Mouse (Mus musculus) thymus, postnatal 10 days (tissue): Measurements from ENCODE around the gene Tnfsf13.

Experiments used
- DNase-seq, 2 experiments: peaks; one replicate each; pipeline ENCODE4 v3.0.0; 2021; ENCODE audit warnings: low spot score in 2 of 2

The Tnfsf13 gene

DNA sequence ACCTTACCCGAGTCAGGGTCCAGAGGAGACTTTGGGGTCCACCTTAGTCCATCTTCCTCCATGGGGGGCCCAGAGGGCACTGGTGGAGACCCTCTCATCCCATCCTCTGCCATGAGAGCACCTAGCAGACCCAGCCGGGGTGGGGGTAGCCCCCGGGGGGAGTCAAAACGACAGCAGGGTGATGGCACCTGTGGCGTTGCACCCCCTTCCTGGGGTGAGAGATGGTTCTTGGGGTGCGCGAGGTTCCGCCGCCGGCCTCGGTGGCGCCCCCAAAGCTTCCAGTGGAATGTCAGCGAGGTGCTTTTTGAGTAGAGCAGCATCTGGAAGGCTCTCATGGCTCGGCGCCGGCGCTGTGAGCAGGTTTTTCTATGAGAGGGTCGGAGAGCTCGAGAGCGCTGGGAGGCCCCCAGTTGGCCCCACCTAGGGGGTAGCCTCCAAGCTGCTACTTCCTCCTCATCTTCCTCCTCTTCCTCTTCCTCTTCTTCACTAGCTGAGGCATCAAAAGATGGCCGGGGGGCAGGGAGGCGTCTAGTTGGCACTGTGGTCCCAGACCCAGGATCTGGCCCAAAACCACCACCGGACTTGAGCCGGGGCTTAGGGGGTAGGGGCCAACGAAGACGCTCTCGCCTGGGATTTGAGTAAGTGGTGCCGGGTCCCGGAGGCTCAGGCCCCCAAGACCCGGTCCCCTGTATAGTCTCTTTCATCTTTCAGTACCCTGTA lies 5.3 kb downstream of the Tnfsf13 start:
- no peak for DNase-seq

DNA sequence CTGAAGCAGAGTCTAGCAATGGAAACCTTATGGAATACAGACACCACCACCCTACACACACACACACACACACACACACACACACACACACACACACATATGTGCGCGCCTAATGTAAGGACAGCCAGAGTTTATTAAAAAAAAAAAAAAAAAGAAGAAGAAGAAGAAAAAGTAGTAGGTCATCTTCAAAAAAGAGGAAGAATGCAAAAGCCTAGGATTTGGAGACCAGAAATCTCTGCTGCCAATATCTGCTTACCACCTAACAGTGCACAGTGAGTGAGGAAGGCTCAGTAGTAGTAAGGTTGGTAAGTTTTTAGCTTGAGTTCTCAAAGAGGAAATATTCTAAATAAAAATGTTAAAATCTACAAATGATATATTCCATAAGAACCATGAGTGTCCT lies 6.4 kb downstream of the Tnfsf13 start:
- DNase-seq: no peak

DNA sequence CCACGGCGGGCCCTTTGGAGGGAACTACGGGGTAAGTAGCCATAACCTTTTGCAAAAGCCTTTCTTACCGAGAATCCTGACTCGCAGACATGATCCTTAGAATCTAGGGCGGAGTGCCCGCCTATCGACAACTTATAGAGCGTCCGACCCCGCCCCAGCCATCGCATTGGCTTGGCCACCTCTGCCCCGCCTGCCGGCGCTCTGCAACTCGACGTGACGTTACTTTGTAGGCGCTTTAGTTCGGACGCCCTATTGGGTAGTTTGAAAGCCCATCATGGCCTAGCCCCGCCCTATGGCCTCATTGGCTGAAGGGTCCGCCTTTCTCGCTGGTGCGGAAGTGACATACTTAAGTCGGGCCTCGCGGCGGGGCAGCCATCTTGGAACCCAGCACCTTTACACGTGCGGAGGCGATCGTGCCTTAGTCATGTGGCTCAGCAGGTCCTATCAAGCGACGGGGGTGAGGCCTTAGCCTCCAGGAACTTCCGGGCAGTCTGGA lies 13.3 kb downstream of the Tnfsf13 start, which contains the start of gene Eif4a1:
Gene Eif4a1 (minus strand): TSS at position 213 of the 496 bp plus-strand sequence.
- peak; percentile 98 to 100 for DNase-seq

DNA sequence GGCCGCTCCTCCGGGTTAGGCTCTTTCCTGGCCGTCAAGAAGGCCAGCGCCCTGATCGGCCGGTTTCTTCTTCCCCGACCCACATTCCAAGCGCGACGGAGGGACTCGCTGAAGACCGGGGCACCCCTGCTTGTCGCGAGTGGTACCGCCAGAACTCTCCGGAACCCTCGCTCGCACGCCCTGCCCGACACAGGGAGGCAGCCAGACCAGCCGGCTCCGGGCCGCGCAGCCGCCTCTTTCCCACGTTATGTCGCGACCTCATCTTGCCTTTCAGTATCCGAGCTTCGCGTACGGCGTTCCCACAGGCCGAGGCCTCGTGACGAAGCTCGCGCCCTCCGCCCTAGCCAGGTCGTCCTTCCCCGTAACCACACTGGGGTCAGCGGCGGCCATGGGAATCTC lies 13.9 kb downstream of the Tnfsf13 start:
- DNase-seq: no peak

DNA sequence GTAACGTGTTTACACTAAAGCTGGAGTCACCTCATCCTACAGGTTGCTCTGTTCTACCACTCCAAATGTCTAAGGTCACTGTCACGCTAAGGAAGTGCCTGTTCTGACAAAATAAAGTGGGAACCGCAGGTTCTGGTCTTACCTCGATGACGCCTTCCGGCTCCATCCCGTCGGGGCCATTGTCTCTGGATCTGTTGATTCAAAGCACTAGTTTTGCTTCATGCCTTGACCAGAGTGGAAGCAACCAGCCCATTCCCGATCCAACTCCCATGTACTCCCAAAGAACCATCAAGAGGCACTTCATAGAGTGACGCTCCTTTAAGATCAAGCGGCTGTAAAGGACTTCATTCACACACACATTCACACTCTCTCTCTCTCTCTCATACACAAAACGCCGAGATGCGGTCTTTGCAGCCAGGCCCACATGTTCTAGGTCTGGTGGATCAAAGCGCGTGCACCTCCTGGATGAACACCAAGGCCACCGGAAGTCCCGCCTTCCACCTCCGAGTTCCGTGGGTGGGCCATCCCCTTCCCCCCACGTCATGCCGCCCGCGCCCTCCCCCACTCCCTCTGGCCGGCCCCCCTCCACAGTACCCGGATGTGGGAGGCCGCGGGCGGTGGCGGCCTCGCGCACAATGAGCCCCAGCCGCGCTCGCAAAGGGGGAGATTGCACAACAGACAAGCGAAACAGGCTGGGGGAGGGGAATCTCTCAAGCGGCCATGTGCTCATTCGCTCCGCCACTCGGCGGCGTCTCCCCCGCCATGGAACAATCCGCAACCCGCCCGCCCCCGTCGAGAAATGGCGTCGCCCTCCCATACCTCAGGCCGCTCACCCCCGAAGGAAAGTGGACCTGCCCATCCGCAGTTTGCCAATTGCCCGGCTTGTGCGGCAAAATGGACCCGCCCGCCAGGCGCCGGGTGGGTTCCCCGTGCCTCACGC lies 14.5 kb downstream of the Tnfsf13 start:
- peak; percentile 95 to 99 for DNase-seq

DNA sequence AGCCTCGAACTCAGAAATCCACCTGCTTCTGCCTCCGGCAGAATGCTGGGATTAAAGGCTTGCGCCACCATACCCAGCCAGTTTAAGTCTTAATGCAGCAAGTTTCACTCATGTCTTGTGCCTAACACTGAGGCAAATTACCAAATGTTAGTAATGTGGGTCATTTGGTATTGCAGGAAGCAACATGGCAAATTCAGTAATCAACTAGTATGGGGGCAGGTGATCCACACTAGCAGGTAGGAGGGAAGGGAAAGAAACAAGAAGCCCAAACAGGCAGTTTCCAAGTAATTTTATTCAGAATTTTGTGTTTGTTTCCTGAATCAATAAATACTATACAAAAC lies 18.9 kb downstream of the Tnfsf13 start:
- no peak for DNase-seq

DNA sequence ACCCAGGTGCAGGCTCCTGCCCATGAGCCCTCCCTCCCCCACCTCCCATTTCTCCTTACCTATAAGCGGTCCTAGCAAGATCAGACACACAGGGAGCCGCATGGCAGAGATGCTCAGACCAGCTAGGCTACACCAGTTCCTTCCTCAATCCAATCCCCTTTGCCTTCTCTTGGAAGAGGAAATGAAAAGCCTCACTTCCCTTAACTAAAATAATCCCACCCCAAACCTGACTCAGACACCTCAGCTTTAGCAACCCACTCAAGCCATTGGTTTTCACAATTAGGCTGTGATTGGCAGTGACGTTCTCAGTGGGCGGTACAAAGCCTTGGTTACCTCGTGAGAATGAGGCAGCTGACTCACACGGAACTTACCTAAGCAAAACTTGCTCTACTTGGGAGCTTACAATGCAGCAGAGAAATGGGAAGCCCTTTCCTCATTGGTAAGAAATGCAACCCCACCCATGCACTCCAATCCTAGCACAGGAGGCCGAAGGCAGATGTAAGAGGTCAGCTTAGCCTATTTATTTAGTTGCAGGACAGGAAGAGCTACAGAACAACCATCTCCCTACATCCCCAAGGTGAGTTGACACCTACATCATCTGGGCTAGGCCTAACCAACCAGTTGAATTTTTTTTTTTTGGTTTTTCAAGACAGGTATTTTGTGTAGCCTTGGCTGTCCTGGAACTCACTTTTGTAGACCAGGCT lies 19.5 kb downstream of the Tnfsf13 start, which contains the start of gene Cd68:
Gene Cd68 (minus strand): TSS at position 193 of the 704 bp plus-strand sequence.
- no peak for DNase-seq

DNA sequence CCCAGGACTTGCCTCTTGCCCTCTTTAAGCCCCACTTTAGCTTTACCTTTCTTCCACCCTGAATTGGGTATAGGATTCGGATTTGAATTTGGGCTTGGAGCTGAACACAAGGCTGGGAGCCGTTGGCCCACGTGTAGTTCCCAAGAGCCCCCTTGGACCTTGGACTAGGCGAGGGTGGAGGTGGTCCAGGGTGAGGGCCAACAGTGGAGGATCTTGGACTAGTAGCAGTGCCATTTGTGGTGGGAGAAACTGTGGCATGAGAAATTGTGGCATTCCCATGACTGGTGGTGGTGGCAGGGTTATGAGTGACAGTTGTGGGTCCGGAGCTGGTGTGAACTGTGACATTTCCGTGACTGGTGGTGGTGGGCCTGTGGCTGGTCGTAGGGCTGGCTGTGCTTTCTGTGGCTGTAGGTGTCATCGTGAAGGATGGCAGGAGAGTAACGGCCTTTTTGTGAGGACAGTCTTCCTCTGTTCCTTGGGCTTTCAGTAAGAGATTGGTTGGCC lies 20.1 kb downstream of the Tnfsf13 start:
- no peak for DNase-seq

DNA sequence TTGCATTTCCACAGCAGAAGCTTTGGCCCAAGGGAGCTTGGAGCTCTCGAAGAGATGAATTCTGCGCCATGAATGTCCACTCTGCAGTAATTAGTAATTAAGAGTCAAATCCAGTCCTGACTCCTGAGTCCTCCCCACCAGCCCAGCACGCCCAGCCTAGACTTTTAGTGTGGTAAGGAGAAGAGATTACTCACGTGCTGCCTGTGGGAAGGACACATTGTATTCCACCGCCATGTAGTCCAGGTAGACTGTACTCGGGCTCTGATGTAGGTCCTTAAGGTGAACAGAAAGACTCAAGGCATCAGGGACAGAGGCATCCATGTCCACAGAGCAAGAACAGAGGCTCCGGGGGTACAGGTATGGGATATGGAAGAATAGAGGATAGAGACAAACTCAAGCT lies 20.7 kb downstream of the Tnfsf13 start:
- DNase-seq: no peak

DNA sequence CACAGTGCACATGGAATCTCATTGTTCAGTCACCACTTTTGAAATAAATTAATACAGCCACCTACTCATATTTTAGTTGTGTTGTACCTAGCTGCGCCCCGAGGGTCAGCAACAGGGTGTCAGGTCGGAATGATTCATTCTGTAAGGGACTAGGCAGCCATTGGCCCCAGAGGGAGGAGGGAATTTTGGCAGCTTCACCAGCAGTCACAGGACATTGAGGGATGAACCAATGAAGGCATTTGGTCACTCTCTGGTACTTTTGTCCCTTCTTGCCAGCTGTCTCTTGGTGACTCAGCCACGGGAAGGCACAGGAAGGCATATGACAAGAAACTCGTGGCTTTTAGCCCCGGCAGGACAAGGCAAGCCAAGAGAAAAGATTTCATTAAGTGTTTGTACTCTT lies 21.8 kb downstream of the Tnfsf13 start:
- no peak for DNase-seq

DNA sequence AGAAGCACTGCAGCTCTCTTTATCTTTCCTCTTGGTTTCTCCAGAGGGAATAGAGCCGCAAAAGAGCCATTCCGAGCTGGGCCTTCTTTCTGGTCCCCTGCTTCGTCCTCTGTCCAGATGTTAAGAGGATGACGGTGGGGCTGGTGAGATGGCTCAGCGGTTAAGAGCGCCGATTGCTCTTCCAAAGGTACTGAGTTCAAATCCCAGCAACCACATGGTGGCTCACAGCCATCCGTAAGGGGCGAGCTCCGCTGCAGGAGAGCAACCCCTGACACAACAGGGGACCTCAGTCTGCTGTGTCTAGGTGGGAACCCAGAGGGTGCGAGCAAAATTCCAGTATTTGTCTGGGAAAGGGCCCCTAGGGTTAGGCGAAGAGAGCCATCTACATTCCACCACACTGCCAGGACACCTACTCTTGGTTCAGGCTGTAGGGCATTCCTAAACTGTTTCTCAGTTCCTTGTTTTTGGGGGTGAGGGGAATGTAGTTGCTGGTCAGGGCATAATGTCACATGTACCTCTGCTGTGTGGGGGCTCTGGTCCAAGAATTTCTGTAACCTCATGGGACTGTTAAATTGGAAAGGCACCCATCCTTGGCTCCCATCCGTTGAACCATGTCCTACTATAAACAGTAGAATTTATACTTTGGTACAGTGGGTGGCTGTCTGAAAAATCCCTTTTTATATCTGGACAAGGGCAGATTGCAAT lies 22.5 kb downstream of the Tnfsf13 start:
- DNase-seq: peak in 1 of 2 experiments; percentile 15

DNA sequence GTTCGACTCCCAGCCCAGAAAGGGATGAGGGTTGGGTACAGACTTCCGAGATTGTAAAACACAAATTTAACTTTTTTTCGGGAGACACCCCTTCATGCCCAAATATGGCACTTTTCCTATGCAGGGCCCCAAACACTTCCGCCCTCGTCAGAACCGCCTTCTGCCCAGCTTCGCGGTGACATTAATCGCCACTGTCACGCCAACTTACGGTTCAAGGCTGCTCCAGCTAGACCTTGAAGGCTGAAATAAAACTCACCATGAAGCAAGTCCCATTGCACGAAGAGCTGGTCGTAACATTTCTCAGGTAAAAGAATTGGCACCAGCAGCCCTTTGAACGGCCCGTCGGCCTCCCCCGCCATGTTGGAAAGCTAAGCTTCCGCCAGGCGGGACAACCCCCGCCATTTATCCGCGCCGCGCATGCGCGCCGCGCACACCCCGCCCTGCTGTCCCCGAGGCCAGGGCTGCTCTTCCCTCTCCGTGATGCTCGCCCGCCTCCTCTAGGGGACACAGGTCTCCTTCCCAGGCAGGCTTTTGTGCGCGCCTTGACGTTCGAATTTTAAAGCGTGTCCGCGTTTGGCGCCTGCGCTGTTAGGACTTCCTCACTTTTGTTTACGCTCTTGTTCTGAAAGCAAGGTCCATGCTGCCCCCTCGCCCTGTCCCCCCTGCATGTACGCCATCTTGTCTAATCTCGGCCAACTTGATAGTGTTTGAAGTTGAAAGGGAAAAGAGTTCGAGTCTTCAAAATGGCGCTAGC lies 23.2 kb downstream of the Tnfsf13 start, which contains the start of gene Mpdu1:
Gene Mpdu1 (minus strand): TSS at position 430 of the 754 bp plus-strand sequence.
- DNase-seq: peak; percentile 91 to 93

DNA sequence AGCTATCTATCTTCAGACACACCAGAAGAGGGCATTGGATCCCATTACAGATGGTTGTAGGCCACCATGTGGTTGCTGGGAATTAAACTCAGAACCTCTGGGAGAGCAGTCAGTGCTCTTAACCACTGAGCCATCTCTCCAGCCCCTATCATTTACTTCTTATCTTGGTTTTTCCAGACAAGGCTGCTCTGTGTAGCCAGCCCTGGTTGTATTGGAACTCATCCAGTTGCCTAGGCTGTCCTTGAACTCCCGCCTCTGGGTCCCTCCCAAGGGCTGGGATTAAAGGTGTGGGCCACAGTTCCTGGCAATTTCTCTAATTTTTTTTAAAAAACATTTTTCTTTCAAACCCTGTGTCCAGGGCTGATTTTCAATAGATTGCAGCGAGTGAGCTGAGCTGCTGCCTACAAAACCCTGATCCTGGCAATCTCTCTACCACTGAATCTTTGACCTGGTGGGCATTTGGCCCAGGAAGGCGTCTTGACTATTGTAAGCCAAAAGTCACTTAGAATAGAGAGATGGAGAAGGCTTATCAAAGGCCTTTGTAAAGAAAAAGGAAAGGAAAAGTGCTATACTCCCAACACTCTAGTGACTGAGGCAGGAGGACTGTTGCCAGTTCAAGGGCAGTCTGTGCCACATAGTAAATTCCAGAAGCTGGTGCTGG lies 24.2 kb downstream of the Tnfsf13 start:
- DNase-seq: no peak

DNA sequence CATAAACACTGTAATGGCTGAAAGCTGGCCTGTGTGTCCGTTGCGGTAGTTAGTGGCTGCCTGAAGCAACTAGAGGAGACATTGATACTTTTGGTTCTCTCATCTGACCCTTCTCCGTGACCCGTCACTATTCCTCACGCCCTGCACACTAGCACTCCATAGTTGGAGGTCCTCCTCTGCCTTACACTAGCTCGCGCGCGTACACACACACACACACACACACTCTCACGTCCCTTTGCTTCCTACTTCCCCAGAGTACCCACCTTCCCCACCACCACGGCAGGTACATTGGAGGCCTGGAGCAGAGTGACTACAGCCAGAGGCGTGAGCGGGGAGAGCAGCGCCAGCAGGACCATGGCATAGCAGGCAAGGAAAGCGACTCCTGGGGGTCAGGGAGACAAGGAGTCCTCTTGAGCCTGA lies 28.1 kb downstream of the Tnfsf13 start:
- no peak for DNase-seq

DNA sequence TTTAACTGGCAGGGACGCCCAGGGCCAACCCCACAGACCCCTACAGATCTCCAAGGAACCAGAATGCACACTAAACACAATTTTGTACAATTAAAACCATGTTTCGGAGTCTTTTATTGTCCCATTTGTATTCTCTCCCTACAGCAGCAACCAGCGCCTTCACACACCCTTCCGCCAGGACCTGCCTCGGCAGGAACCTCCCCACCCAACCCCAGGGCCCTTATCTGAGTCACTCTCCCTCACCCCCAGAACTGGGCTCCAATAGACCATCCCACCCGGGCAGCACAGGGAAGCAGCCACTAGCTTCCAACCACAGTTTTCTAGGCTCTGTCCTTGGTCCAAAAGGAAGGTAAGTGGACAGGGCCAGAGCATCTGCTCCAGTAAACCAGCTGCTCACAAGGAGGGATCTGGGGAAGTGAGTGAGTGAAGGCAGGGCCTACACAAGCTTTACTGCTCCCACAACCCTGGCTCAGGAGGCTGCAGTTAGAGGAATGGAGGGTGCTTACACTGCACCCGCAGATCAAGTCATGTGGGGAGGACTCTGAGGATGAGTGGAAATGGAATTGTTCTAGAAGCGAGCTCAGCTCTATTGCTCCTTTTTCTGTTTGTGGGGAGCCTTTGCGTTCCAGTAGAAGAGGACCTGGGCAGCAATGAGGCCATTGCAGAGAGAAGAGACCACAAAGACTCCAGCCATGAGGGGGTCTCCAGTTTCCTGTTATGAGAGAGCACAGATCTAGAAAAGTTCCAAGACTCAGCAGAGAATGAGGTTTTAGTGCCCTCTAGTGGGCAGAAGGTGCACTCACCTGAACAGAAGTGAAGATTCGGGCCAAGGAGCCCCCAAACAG lies 28.7 kb downstream of the Tnfsf13 start:
- DNase-seq: peak; percentile 40 to 73

DNA sequence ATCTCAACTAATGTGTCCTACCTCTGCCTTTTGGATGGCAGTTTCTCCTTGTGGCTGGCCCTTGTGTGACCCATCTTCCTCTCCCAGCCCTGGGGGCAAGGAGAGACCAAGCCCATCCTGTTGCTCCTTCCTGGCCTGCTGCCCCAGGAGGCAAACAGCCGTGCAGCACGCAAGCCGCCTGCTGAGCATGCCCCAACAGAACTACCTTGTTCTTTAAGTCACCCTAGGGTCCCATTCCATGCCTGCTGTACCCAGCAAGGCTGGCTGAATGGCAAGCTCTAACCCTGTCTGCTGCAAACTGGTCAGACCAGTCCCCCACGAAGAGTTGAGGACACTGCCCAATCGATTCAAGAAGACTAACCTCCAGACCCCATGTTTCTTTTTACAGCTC lies 29.5 kb downstream of the Tnfsf13 start:
- no peak for DNase-seq

DNA sequence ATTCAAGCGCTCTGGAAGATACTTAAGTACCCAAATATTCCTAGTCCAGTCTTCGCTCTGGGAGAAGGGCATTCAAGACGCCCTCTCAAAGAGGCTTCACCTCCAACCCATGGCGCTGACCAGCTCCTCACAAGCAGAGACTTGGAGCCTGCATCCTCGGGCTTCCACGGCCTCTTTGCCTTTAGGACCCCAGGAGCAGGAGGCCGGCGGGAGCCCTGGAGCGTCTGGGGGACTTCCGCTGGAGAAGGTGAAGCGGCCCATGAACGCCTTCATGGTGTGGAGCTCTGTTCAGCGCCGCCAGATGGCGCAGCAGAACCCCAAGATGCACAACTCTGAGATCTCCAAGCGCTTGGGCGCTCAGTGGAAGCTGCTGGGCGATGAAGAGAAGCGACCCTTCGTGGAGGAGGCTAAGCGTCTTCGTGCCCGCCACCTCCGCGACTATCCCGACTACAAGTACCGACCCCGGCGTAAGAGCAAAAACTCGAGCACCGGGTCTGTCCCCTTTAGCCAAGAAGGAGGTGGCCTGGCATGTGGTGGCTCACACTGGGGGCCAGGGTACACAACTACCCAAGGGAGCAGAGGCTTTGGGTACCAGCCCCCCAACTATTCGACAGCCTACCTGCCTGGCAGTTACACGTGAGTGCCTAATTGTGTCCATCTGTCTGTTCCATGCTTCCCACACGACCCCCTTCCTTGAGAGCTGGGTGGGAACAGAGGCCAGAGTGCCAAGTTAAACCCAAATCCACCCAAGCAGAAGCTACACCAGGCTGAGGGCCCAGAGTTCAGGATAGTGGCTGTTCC lies 30.1 kb downstream of the Tnfsf13 start, which contains the start of gene Sox15:
Gene Sox15 (plus strand): TSS at position 51 of the 801 bp plus-strand sequence.
- no peak for DNase-seq

DNA sequence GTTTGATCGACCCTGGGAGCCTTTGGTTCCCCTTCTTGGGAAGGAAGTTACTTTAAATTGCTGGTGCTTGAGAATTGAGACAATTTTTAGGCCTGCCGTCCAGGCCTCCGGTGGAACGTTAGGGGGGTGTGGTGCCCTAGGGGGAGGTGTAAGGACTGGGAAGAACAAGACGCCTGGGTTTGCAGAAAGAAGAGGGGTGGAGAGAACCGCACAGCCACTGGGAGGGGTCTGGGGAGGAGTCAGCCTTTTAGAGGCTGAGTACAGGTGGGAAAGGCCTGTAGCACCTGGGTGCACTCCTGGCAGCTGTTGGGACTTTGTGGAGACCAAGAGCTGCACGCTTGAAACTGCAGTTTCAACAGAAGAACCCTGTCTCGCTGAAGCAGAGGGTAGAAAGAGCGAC lies 30.8 kb downstream of the Tnfsf13 start:
- DNase-seq: no peak
